ENCODE assay signal across 10 mouse cellular contexts in genomic region chr8:122656056-122656999, GRCm38 (mm10). TPM values are rescaled to one million over a fixed set of nuclear protein-coding genes. Genes with fewer than 3 reads are reported as not detected.
DNase-seq lines count a peak whose midpoint lies in the region; ATAC-seq and TF ChIP-seq lines count a peak whose summit lies in the region.
"Had no signal": no experiment of that assay in that cellular context is flagged by ENCODE, and none has a peak within 500 bp of the region (broad histone marks: within the 10 kb centered on the region; RNA-seq: fewer than 3 reads in every experiment).

No protein-coding gene starts in this region.

- DNase-seq in adipocyte (ENCODE audit: low spot score) = peak; percentile 58
- DNase-seq in lung, postnatal 10 days = peak; percentile 82
- no peak for DNase-seq in embryo, embryonic 10.5 days (ENCODE audit: low spot score)
- DNase-seq in right cerebral cortex, postnatal 4 days = no peak
- no peak for DNase-seq in left cerebral cortex, adult 8-10 months (ENCODE audit: low spot score in 2 of 2)

- H3K9ac ChIP-seq in heart, embryonic 15.5 days = no peak overlapping the region
- H3K9ac ChIP-seq: embryonic facial prominence, embryonic 12.5 days had no signal

- no peak overlapping the region for H3K4me2 ChIP-seq in heart, embryonic 15.5 days
- H3K4me2 ChIP-seq: embryonic facial prominence, embryonic 12.5 days had no signal

- H3K27ac ChIP-seq in heart, embryonic 15.5 days = peak overlapping the region; percentile 17; the same call in 1 of the 2 replicates
- H3K27ac ChIP-seq: embryonic facial prominence, embryonic 12.5 days had no signal

- no peaks in the 10 kb centered on the region for H3K79me3 ChIP-seq in C2C12 (ENCODE audit: low read depth)

- no peaks in the 10 kb centered on the region for H3K79me2 ChIP-seq in C2C12 (ENCODE audit: control insufficient read depth, insufficient read depth)

- peaks cover 57% of the 10 kb centered on the region for H3K4me1 ChIP-seq in heart, embryonic 15.5 days (replicated peaks)

- 49% methylated on average over 13 of the region's 13 CpGs for WGBS in heart, embryonic 15.5 days

- ATAC-seq in heart, embryonic 15.5 days (replicated peaks; ENCODE audit: insufficient number of reproducible peaks, insufficient read depth, low FRiP score, low read depth) = peak; percentile 53
- ATAC-seq: inflammation-experienced regulatory T-cells, adult 6 months had no signal

- H3K36me3 ChIP-seq in C2C12 (ENCODE audit: control insufficient read depth, insufficient read depth) = no peaks in the 10 kb centered on the region
- no peaks in the 10 kb centered on the region for H3K36me3 ChIP-seq in heart, embryonic 15.5 days
- H3K36me3 ChIP-seq: embryonic facial prominence, embryonic 12.5 days had no signal

- H3K4me3 ChIP-seq in C2C12 (ENCODE audit: insufficient read depth, poor library complexity, severe bottlenecking) = no peak overlapping the region
- H3K4me3 ChIP-seq in heart, embryonic 15.5 days = no peak overlapping the region
- H3K4me3 ChIP-seq: embryonic facial prominence, embryonic 12.5 days had no signal

- no peak for TF ChIP-seq CTCF in C2C12 (IDR thresholded peaks at IDR 0.05; ENCODE audit: control insufficient read depth, insufficient read depth, insufficient read length)

- no peaks in the 10 kb centered on the region for H3K27me3 ChIP-seq in C2C12 (ENCODE audit: control insufficient read depth, insufficient read depth, insufficient read length)
- 0 out of 2 replicates have a peak, but pooled peaks cover 3% of the 10 kb centered on the region for H3K27me3 ChIP-seq in heart, embryonic 15.5 days
- H3K27me3 ChIP-seq: embryonic facial prominence, embryonic 12.5 days had no signal

- no peaks in the 10 kb centered on the region for H3K9me3 ChIP-seq in heart, embryonic 15.5 days (replicated peaks)
- H3K9me3 ChIP-seq: embryonic facial prominence, embryonic 12.5 days had no signal

- H3ac ChIP-seq in C2C12 (ENCODE audit: control insufficient read depth, insufficient read length, low read depth) = no peak overlapping the region

TF ChIP-seq in C2C12, 6 proteins besides CTCF, POLR2A, EP300 and RAD21:
- TF ChIP-seq CEBPB (IDR thresholded peaks at IDR 0.05; ENCODE audit: low read depth) (peak; percentile 78), FOSL1 (IDR thresholded peaks at IDR 0.05; ENCODE audit: insufficient read depth, low read length, poor library complexity, severe bottlenecking) (no peak)
TF ChIP-seq in C2C12: peak in this region for 1.

RNA-seq across cellular contexts. Expression of gene Pabpn1l, which starts 33.8 kb away (rescaled TPM):
- not detected for polyA plus RNA-seq in C2C12 (2012; fragmentation: generic; extraction: Trizol)
- polyA plus RNA-seq in heart, embryonic 15.5 days (2015; fragmentation: Nextera tagmentation; extraction: Ambion mirVana) = not detected in 2 replicates
- total RNA-seq in left cerebral cortex, adult 8-10 months (2022) = not detected
- polyA plus RNA-seq: embryonic facial prominence, embryonic 12.5 days; inflammation-experienced regulatory T-cells, adult 6 months; liver, embryonic 16.5 days had no signal

RNA-seq across cellular contexts. Expression of gene Cbfa2t3, which starts 42.6 kb away (rescaled TPM):
- polyA plus RNA-seq in C2C12 (2012; fragmentation: generic; extraction: Trizol) = 0.15 TPM
- 4.2 and 5.9 TPM in 2 replicates for polyA plus RNA-seq in heart, embryonic 15.5 days (2015; fragmentation: Nextera tagmentation; extraction: Ambion mirVana)
- total RNA-seq in left cerebral cortex, adult 8-10 months (2022) = 10 to 100 TPM; 21.6 to 26.5 (median 24.1) TPM

RNA-seq across cellular contexts. Expression of gene Trappc2l, which starts 44.9 kb away (rescaled TPM):
- 70.2 TPM for polyA plus RNA-seq in C2C12 (2012; fragmentation: generic; extraction: Trizol)
- 47.1 and 56.2 TPM in 2 replicates for polyA plus RNA-seq in heart, embryonic 15.5 days (2015; fragmentation: Nextera tagmentation; extraction: Ambion mirVana)
- 10 to 100 TPM; 73.8 to 84.5 (median 76.0) TPM for total RNA-seq in left cerebral cortex, adult 8-10 months (2022)

RNA-seq across cellular contexts. Expression of gene Galns, which starts 45.1 kb away (rescaled TPM):
- 9.8 TPM for polyA plus RNA-seq in C2C12 (2012; fragmentation: generic; extraction: Trizol)
- 8.0 and 12.2 TPM in 2 replicates for polyA plus RNA-seq in heart, embryonic 15.5 days (2015; fragmentation: Nextera tagmentation; extraction: Ambion mirVana)
- total RNA-seq in left cerebral cortex, adult 8-10 months (2022) = 10 to 100 TPM in 3 of 4 experiments, 1 to 10 TPM in 1; 9.3 to 11.5 (median 10.9) TPM

Comparison
In these comparisons a context has a peak if more than half of its experiments do, and no peak if none do; other contexts are left out.
1. DNase-seq: peak in adipocyte (single experiment) and lung, postnatal 10 days (single experiment); none in embryo, embryonic 10.5 days (single experiment), right cerebral cortex, postnatal 4 days (single experiment) and left cerebral cortex, adult 8-10 months (0 of 2).